Comparison of ENCODE assay signal across 12 mouse cellular contexts in the genomic region with DNA sequence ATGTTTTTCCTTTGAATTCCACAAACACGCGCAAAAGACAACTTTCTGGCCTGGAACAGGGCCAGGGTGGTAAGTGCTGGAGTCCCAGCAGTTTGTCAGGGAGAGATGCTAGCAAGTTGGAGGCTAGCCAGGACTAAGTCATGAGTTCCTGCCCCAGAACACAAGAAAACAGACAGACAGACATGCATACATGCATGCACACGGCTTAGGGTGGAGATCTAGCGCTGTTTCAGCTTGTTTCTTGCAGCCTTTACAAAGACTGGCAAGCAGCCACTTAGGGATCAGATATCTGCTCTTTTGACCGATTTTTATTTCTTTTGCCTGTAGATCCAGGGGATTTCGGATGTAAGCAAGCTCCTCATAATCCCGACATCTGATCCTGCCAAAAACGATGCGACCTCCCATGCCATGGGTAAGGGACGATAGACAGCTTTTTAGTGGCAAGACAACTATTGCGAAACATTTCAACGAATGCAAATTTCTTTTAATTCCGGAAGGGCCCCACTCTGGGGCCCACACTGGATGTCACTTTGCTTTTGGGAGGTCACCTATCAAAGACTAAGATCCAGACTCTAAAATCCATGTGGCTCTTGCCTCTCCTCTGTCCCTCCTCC. TPM values are rescaled to one million over a fixed set of nuclear protein-coding genes. Genes with fewer than 3 reads are reported as not detected.
DNase-seq lines count a peak whose midpoint lies in the region; ATAC-seq and TF ChIP-seq lines count a peak whose summit lies in the region.
"Had no signal": no experiment of that assay in that cellular context is flagged by ENCODE, and none has a peak within 500 bp of the region (broad histone marks: within the 10 kb centered on the region; RNA-seq: fewer than 3 reads in every experiment).

No protein-coding gene starts in this region.

- no peak overlapping the region for H3K4me2 ChIP-seq in midbrain, postnatal 0 days (ENCODE audit: low read depth, low read length, poor library complexity, severe bottlenecking)
- H3K4me2 ChIP-seq in midbrain, embryonic 11.5 days: no peak overlapping the region
- H3K4me2 ChIP-seq in stomach, embryonic 16.5 days (ENCODE audit: low read depth, low read length): peak overlapping the region; percentile 19
- H3K4me2 ChIP-seq: forebrain, embryonic 12.5 days had no signal

- H3K4me3 ChIP-seq in midbrain, postnatal 0 days (ENCODE audit: low read depth, low read length): no peak overlapping the region
- H3K4me3 ChIP-seq in midbrain, embryonic 11.5 days (ENCODE audit: low read depth, low read length): no peak overlapping the region
- H3K4me3 ChIP-seq in stomach, embryonic 16.5 days (replicated peaks; ENCODE audit: low read length): no peak overlapping the region
- H3K4me3 ChIP-seq: forebrain, embryonic 12.5 days had no signal

- no peak for TF ChIP-seq CTCF in midbrain, postnatal 0 days (IDR thresholded peaks at IDR 0.05)

- no peaks in the 10 kb centered on the region for H3K36me3 ChIP-seq in midbrain, postnatal 0 days (ENCODE audit: insufficient read depth, low read length)
- H3K36me3 ChIP-seq in midbrain, embryonic 11.5 days (ENCODE audit: control insufficient read depth, insufficient read depth, low read length): no peaks in the 10 kb centered on the region
- H3K36me3 ChIP-seq in stomach, embryonic 16.5 days (ENCODE audit: control insufficient read depth, insufficient read depth, low read length): no peaks in the 10 kb centered on the region

- H3K27ac ChIP-seq in midbrain, postnatal 0 days (ENCODE audit: low read depth, low read length): no peak overlapping the region
- H3K27ac ChIP-seq in midbrain, embryonic 11.5 days (ENCODE audit: low read depth, low read length): no peak overlapping the region
- no peak overlapping the region for H3K27ac ChIP-seq in stomach, embryonic 16.5 days (ENCODE audit: low read length)
- H3K27ac ChIP-seq: forebrain, embryonic 12.5 days had no signal

- DNase-seq in heart, adult 11 months: peak; percentile 85
- no peak for DNase-seq in heart, postnatal 14 days
- peak; percentile 29 to 49 for DNase-seq in kidney, postnatal 4 days
- no peak for DNase-seq in kidney, adult 8-10 months
- DNase-seq in midbrain, postnatal 0 days (ENCODE audit: low spot score): peak; percentile 15
- DNase-seq in midbrain, embryonic 11.5 days (ENCODE audit: low spot score, missing footprints): no peak
- no peak for DNase-seq in layer of hippocampus, adult 11-12 months (ENCODE audit: low spot score)
- DNase-seq: adrenal gland, postnatal 14 days; cerebellum, adult 9-11 months; thymus, adult 18-20 months had no signal

- no peaks in the 10 kb centered on the region for H3K9me3 ChIP-seq in midbrain, postnatal 0 days (ENCODE audit: low read length)
- H3K9me3 ChIP-seq in midbrain, embryonic 11.5 days (ENCODE audit: control insufficient read depth, low read length): no peaks in the 10 kb centered on the region
- no peaks in the 10 kb centered on the region for H3K9me3 ChIP-seq in stomach, embryonic 16.5 days (replicated peaks; ENCODE audit: control insufficient read depth, low read length)
- H3K9me3 ChIP-seq: forebrain, embryonic 12.5 days had no signal

- no peaks in the 10 kb centered on the region for H3K27me3 ChIP-seq in midbrain, postnatal 0 days (ENCODE audit: insufficient read depth, low read length)
- no peaks in the 10 kb centered on the region for H3K27me3 ChIP-seq in midbrain, embryonic 11.5 days (ENCODE audit: control insufficient read depth, insufficient read depth, low read length)
- no peaks in the 10 kb centered on the region for H3K27me3 ChIP-seq in stomach, embryonic 16.5 days (ENCODE audit: control insufficient read depth, insufficient read depth, low read length)
- H3K27me3 ChIP-seq: forebrain, embryonic 12.5 days had no signal

- H3K9ac ChIP-seq in midbrain, postnatal 0 days (replicated peaks; ENCODE audit: low read length, poor library complexity, severe bottlenecking): no peak overlapping the region
- H3K9ac ChIP-seq in midbrain, embryonic 11.5 days (ENCODE audit: low read length): no peak overlapping the region
- H3K9ac ChIP-seq in stomach, embryonic 16.5 days (ENCODE audit: low read length): no peak overlapping the region
- H3K9ac ChIP-seq: forebrain, embryonic 12.5 days had no signal

- no peak for ATAC-seq in midbrain, postnatal 0 days (ENCODE audit: low FRiP score)
- ATAC-seq in midbrain, embryonic 11.5 days (ENCODE audit: low FRiP score): no peak
- ATAC-seq in stomach, embryonic 16.5 days (ENCODE audit: insufficient read depth, low FRiP score): peak; percentile 56; the same call in 1 of the 2 replicates

- 77% methylated on average over 13 of the region's 13 CpGs for WGBS in midbrain, postnatal 0 days
- 93% methylated on average over 13 of the region's 13 CpGs for WGBS in midbrain, embryonic 11.5 days
- 54% methylated on average over 13 of the region's 13 CpGs for WGBS in stomach, embryonic 16.5 days

- H3K4me1 ChIP-seq in midbrain, postnatal 0 days (ENCODE audit: insufficient read depth, low read length): no peaks in the 10 kb centered on the region
- no peaks in the 10 kb centered on the region for H3K4me1 ChIP-seq in midbrain, embryonic 11.5 days (ENCODE audit: control insufficient read depth, insufficient read depth, low read length)
- peaks cover 4% of the 10 kb centered on the region; the same call in 1 of the 2 replicates for H3K4me1 ChIP-seq in stomach, embryonic 16.5 days (ENCODE audit: control insufficient read depth, insufficient read depth, low read length)
- H3K4me1 ChIP-seq: forebrain, embryonic 12.5 days had no signal

- intact Hi-C loops in heart, postnatal 14 days (cut with DNase I): no loop called here

RNA-seq across cellular contexts. Expression of gene Prdx6, which starts 17.7 kb away (rescaled TPM):
- total RNA-seq in heart, postnatal 14 days (2021): 100 to 1,000 TPM; 208 to 228 TPM
- total RNA-seq in midbrain, postnatal 0 days (2014; rRNA removed): 79.1 and 90.3 TPM in 2 replicates
- 159 and 160 TPM in 2 replicates for polyA plus RNA-seq in midbrain, postnatal 0 days (2015; fragmentation: Nextera tagmentation; extraction: Ambion mirVana)
- polyA plus RNA-seq in midbrain, embryonic 11.5 days (2014; fragmentation: Nextera tagmentation; extraction: Ambion mirVana): 389 and 403 TPM in 2 replicates
- 436 and 447 TPM in 2 replicates for polyA plus RNA-seq in stomach, embryonic 16.5 days (2015; fragmentation: Nextera tagmentation; extraction: Ambion mirVana)

Comparison
In these comparisons a context has a peak if more than half of its experiments do, and no peak if none do; other contexts are left out.
1. DNase-seq: peak in heart, adult 11 months (single experiment), kidney, postnatal 4 days (2 of 2) and midbrain, postnatal 0 days (single experiment); none in heart, postnatal 14 days (0 of 2), kidney, adult 8-10 months (0 of 2), midbrain, embryonic 11.5 days (single experiment) and layer of hippocampus, adult 11-12 months (single experiment).